Mouse (Mus musculus) erythroblast, embryonic 14.5 days (primary cell): ENCODE data around the gene Dmtf1.

Source experiments
- GATA1 ChIP-seq: IDR thresholded peaks from 2 replicates; pipeline ENCODE4 v1.6.1; 2012; ENCODE audit warnings: low read length, inconsistent platforms, mixed read lengths
- TAL1 ChIP-seq: IDR thresholded peaks from 3 replicates; pipeline ENCODE4 v1.6.1; 2012; ENCODE audit warnings: low read length, inconsistent platforms, mixed read lengths

DNA sequence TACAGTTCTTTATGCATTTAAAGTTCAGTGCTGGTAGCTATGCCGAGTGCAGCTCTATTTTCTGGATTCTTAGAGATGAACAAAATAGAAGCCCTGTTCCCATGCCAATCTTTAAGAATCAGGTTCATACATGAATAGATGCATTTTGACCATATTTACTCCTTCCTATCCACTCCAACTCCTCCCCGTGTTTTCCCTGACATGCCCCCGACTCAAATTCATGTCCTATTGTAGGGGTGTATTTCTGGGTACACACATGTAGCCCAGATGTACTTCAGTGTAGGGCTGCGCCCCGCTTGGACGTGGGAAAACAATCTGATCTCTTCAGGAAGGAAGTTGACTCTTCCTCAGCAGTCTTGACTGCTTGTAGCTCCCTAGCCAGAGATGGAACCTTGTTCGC is 512 bp upstream of the Dmtf1 start:
- no peak for TF ChIP-seq TAL1
- no peak for TF ChIP-seq GATA1
